Mouse (Mus musculus) E14TG2a.4 (cell line): ENCODE results near the gene Ptch2.

Source experiments
- H3K27me3 ChIP-seq: 2 replicates; pipeline ENCODE4 v1.6.1; 2014; ENCODE audit warnings: low read length, control low read depth; ENCODE audit not compliant: insufficient read depth
- H3K36me3 ChIP-seq: 2 replicates; pipeline ENCODE4 v1.6.1; 2014; ENCODE audit warnings: low read length, control low read depth; ENCODE audit not compliant: insufficient read depth
- H3K4me1 ChIP-seq: replicated peaks from 2 replicates; pipeline ENCODE4 v1.6.1; 2014; ENCODE audit warnings: low read depth, low read length, control low read depth
- H3K4me3 ChIP-seq: replicated peaks from 2 replicates; pipeline ENCODE4 v1.5.1; 2014; ENCODE audit warnings: mild to moderate bottlenecking, low read length
- H3K9me3 ChIP-seq: 2 replicates; pipeline ENCODE4 v1.6.1; 2014; ENCODE audit warnings: low read length, control low read depth
- CTCF ChIP-seq: conservative IDR thresholded peaks from 2 replicates; pipeline ENCODE4 v1.5.1; 2014; ENCODE audit warnings: low read length
- NANOG ChIP-seq: IDR thresholded peaks from 2 replicates; pipeline ENCODE4 v1.6.1; 2014; ENCODE audit warnings: borderline replicate concordance, low read length, mixed read lengths
- POU5F1 ChIP-seq: IDR thresholded peaks from 2 replicates; pipeline ENCODE4 v1.6.1; 2014; ENCODE audit warnings: low read length, borderline replicate concordance

Ptch2 gene

DNA sequence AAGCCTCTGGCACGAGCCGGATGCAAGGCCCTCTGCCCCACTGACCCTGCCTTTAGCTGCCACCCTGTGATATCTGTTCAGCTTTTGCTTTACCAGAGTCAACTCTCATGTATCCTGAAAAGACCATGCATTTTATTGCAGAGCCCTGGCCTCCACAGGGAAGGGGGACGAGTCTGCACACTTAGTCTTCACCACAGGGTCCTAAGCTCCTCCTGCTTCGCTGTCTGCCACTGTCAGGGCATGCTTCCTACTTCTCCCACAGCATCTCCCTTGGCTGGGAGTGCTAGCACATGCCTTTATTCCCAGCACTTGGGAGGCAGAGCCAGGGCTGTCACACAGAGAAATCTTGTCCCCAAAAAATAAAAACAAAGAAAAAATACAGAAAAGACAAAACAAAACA lies 65.3 kb downstream of the Ptch2 start:
- Histone ChIP-seq H3K4me1 (peaks cover 65% of the 10 kb centered on the region), H3K9me3 (no peaks in the 10 kb centered on the region), H3K27me3 (no peaks in the 10 kb centered on the region), H3K36me3 (peaks cover 79% of the 10 kb centered on the region), H3K4me3 (no peak overlapping the region)
- TF ChIP-seq CTCF: no peak
- TF ChIP-seq NANOG: no peak
- no peak for TF ChIP-seq POU5F1
